Mouse (Mus musculus): ENCODE measurements around the gene Shroom3. TPM values are rescaled to one million over a fixed set of nuclear protein-coding genes. Genes with fewer than 3 reads are reported as not detected.

Shroom3 gene
- polyA plus RNA-seq, 1 experiment from 2014 or later, result 1.5 TPM

DNA sequence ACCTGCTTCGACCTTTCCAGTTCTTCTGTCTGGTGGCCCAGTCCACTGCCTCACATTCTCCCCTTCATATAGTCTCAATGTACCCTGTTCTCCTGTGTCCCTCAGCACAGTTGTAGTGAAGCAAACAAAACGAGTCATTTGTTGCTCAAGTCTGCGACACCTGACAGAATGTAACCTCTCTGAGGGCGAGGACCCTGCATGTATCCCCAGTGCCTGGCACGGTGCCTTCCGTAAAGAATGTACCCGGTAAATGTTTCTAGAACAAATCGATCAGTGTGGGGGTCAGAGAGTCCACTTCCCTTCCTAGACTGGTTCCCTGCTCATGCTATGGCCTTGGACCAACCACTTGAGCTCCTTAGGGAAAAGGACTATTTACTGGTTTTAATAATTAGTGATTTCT, 38.4 kb downstream of the Shroom3 start:
- no peaks in the 10 kb centered on the region for H3K36me3 ChIP-seq (ENCODE audit: control insufficient read depth, insufficient read depth, low read length)
- no peak overlapping the region for H3K27ac ChIP-seq (replicated peaks; ENCODE audit: low read depth, low read length)
- H3K4me3 ChIP-seq (replicated peaks; ENCODE audit: low read depth, low read length), result no peak overlapping the region
- H3K9ac ChIP-seq (replicated peaks; ENCODE audit: low read length), result no peak overlapping the region
- no peaks in the 10 kb centered on the region for H3K4me1 ChIP-seq (ENCODE audit: control insufficient read depth, insufficient read depth, low read length)
- no peaks in the 10 kb centered on the region for H3K9me3 ChIP-seq (ENCODE audit: control insufficient read depth, low read length)
- H3K27me3 ChIP-seq (ENCODE audit: control insufficient read depth, insufficient read depth, low read length), result no peaks in the 10 kb centered on the region
- WGBS, result 94% methylated on average over 8 of the region's 8 CpGs
- DNase-seq (no peak), ATAC-seq (ENCODE audit: low FRiP score, low TSS enrichment) (no peak)
- H3K4me2 ChIP-seq (ENCODE audit: low read length), result no peak overlapping the region

DNA sequence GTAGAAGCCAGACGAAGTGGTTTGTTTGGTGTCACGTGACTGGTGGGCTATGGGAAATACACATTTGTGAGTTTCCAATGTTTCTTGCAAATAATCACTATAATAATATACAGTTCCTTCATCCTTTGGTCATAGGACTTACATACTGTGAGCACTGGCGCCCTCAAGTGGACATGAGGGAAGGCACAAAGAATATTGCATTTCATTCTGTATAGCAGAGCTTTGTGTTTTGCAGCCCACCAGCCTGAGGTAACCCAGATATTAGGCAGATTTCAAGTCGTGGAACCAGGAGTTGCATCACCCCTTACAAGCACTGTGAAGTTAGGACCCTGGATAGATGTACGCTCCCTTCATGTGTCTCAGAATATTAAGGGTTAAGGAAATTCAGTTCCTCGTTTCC, 42.7 kb downstream of the Shroom3 start:
- H3K9ac ChIP-seq (replicated peaks; ENCODE audit: low read length), result no peak overlapping the region
- H3K9me3 ChIP-seq (ENCODE audit: control insufficient read depth, low read length), result no peaks in the 10 kb centered on the region
- 32% methylated on average over 6 of the region's 6 CpGs for WGBS
- H3K4me2 ChIP-seq (ENCODE audit: low read length), result no peak overlapping the region
- no peak overlapping the region for H3K27ac ChIP-seq (replicated peaks; ENCODE audit: low read depth, low read length)
- no peaks in the 10 kb centered on the region for H3K27me3 ChIP-seq (ENCODE audit: control insufficient read depth, insufficient read depth, low read length)
- ATAC-seq (ENCODE audit: low FRiP score, low TSS enrichment) (peak; percentile 61; the same call in 1 of the 2 replicates), DNase-seq (peak; percentile 95)
- H3K4me3 ChIP-seq (replicated peaks; ENCODE audit: low read depth, low read length), result no peak overlapping the region
- no peaks in the 10 kb centered on the region for H3K4me1 ChIP-seq (ENCODE audit: control insufficient read depth, insufficient read depth, low read length)
- H3K36me3 ChIP-seq (ENCODE audit: control insufficient read depth, insufficient read depth, low read length), result no peaks in the 10 kb centered on the region

DNA sequence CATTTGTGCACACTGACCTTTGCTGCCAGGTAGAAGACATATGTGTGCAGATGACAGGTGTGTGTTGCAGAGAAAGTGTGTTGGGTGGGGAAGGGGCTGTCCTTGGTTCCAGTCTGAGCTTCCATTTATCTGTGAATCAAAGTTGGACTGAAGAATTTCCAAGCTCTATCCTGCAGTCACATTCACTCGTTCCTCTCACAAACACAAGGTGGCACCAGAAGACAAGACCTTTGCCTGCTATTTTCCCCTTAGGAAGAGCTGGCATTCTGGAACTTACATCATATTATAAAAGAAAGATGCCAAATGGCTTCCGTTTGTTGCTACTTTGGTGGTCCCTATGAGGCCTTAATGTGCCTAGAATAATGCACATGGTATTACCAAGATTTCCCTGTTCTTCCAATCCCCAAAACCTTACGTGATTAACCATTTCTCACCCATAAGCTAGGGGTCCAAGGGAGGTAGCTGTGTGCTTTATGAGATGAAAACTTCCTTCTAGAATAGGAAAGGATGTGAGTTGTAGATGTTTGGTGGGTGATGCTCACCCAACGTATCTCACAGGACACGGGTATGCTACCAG, 45.1 kb downstream of the Shroom3 start:
- no peak overlapping the region for H3K4me3 ChIP-seq (replicated peaks; ENCODE audit: low read depth, low read length)
- peak; percentile 89 for DNase-seq
- no peak overlapping the region for H3K27ac ChIP-seq (replicated peaks; ENCODE audit: low read depth, low read length)
- no peaks in the 10 kb centered on the region for H3K27me3 ChIP-seq (ENCODE audit: control insufficient read depth, insufficient read depth, low read length)
- no peak overlapping the region for H3K9ac ChIP-seq (replicated peaks; ENCODE audit: low read length)
- H3K4me1 ChIP-seq (ENCODE audit: control insufficient read depth, insufficient read depth, low read length), result no peaks in the 10 kb centered on the region
- peak; percentile 43; the same call in 1 of the 2 replicates for ATAC-seq (ENCODE audit: low FRiP score, low TSS enrichment)
- no peaks in the 10 kb centered on the region for H3K36me3 ChIP-seq (ENCODE audit: control insufficient read depth, insufficient read depth, low read length)
- 49% methylated on average over 5 of the region's 5 CpGs for WGBS
- H3K9me3 ChIP-seq (ENCODE audit: control insufficient read depth, low read length), result no peaks in the 10 kb centered on the region
- H3K4me2 ChIP-seq (ENCODE audit: low read length), result no peak overlapping the region

DNA sequence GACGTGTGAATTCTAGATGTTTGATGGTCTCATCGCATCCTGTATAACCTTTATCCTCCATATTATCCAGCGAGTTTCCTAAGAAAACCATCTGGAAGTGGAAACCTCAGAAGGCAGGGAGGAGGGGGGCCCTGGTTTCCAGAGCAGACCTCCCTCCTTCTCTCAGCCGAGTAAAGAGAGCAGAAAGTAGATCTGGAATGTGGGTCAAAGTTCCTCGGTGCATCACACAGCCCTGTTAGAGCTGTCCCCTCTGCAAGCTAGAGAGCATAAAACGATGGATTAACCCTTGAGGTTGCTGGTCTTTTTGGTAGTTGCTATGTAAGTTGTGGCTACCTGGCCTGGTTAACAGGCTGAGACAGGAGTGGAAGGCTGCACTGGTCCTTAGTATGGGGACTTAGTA, 46.0 kb downstream of the Shroom3 start:
- Histone ChIP-seq H3K4me2 (ENCODE audit: low read length) (no peak overlapping the region), H3K27me3 (ENCODE audit: control insufficient read depth, insufficient read depth, low read length) (no peaks in the 10 kb centered on the region), H3K4me1 (ENCODE audit: control insufficient read depth, insufficient read depth, low read length) (no peaks in the 10 kb centered on the region), H3K9me3 (ENCODE audit: control insufficient read depth, low read length) (no peaks in the 10 kb centered on the region), H3K36me3 (ENCODE audit: control insufficient read depth, insufficient read depth, low read length) (no peaks in the 10 kb centered on the region), H3K9ac (replicated peaks; ENCODE audit: low read length) (no peak overlapping the region), H3K27ac (replicated peaks; ENCODE audit: low read depth, low read length) (no peak overlapping the region), H3K4me3 (replicated peaks; ENCODE audit: low read depth, low read length) (no peak overlapping the region)
- ATAC-seq (ENCODE audit: low FRiP score, low TSS enrichment) (no peak), DNase-seq (no peak)
- 69% methylated on average over 6 of the region's 6 CpGs for WGBS

DNA sequence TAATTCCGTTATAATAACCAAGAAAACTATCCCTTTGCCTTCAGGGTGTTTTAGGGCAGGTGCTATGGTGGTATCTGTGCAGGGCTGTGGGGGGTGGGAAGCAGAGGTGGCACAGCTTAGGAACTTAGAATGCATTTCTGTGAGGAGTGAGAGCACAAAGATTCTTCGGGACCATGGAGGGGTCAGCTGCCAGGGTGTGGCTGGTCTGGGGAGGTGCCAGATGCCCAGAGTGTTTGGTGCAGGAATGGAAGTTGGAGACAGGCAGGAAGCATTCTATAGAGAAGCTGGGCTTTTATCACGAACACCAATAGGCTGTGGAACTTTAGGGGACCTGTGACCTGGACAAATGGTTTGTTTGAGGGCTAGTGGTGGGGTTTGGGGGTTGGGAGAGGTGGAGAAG, 58.6 kb downstream of the Shroom3 start:
- ATAC-seq (ENCODE audit: low FRiP score, low TSS enrichment), result no peak
- H3K27me3 ChIP-seq (ENCODE audit: control insufficient read depth, insufficient read depth, low read length), result no peaks in the 10 kb centered on the region
- H3K4me1 ChIP-seq (ENCODE audit: control insufficient read depth, insufficient read depth, low read length), result no peaks in the 10 kb centered on the region
- no peak overlapping the region for H3K9ac ChIP-seq (replicated peaks; ENCODE audit: low read length)
- no peak overlapping the region for H3K27ac ChIP-seq (replicated peaks; ENCODE audit: low read depth, low read length)
- H3K4me2 ChIP-seq (ENCODE audit: low read length), result no peak overlapping the region
- no peaks in the 10 kb centered on the region for H3K36me3 ChIP-seq (ENCODE audit: control insufficient read depth, insufficient read depth, low read length)
- no peak overlapping the region for H3K4me3 ChIP-seq (replicated peaks; ENCODE audit: low read depth, low read length)
- WGBS, result 85% methylated on average over 3 of the region's 3 CpGs
- DNase-seq, result no peak
- H3K9me3 ChIP-seq (ENCODE audit: control insufficient read depth, low read length), result no peaks in the 10 kb centered on the region

DNA sequence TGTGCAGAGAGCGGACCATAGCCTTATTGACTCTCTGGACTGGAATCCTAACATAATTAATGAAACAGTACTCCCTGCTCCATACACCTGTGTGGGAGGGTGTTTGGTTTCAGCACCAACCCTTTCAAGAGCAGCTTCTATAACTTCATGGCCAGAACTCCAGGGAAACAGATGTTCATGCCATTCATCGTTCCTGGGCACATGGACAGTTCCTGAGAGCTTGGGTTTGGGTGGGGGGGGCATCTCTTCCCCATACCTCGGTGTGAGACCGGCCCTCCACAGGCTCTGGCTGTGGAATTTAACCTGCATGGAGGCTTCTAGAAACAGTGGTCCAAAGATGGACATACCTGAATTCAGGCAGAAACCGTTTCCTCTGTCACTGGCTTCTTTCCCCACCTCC, 59.5 kb downstream of the Shroom3 start:
- no peak for DNase-seq

DNA sequence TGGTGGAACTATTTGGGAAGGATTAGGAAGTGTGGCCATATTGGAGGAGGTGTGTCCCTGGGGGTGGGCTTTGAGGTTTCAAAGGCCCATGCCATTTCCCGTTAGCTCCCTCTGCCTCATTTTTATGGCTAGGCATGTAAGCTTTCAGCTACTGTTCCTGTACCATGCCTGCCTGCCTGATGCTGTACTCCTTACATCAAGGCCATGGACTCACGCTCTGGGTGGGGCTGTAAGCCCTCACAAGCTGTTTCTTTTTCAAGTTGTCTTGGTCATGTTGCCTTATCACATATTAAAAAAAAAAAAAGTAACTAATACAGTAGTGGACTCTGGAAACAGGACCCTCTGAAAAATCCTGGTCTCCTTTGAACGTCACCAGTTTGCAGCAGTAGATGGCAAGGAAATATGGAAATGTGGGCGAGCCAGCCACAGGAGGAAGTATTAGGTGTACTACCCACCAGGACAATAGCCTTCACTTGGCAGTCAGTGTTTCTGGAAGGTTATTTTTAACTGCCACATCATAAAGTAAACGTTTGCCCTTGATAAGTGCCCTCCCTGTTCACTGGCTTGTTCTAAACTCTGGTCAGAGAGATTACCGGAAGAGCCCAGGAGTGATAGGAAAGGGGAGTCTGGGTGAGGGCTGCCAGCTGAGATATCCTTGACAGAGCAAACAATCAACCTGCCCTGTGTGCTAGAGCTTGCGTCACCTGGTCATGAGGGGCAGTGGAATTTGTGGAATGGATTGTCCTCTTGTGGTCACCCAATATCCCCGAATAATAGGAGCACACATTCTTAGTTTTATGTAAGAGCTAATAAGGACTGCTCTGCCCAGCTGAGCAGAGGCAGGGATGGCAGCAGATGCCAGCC, 62.4 kb downstream of the Shroom3 start:
- ATAC-seq (ENCODE audit: low FRiP score, low TSS enrichment) (no peak), DNase-seq (no peak)
- Histone ChIP-seq H3K9ac (replicated peaks; ENCODE audit: low read length) (no peak overlapping the region), H3K4me3 (replicated peaks; ENCODE audit: low read depth, low read length) (no peak overlapping the region), H3K27ac (replicated peaks; ENCODE audit: low read depth, low read length) (no peak overlapping the region), H3K4me1 (ENCODE audit: control insufficient read depth, insufficient read depth, low read length) (no peaks in the 10 kb centered on the region), H3K27me3 (ENCODE audit: control insufficient read depth, insufficient read depth, low read length) (no peaks in the 10 kb centered on the region), H3K9me3 (ENCODE audit: control insufficient read depth, low read length) (no peaks in the 10 kb centered on the region), H3K4me2 (ENCODE audit: low read length) (no peak overlapping the region), H3K36me3 (ENCODE audit: control insufficient read depth, insufficient read depth, low read length) (no peaks in the 10 kb centered on the region)
- 85% methylated on average over 8 of the region's 8 CpGs for WGBS

More for the DNA sequence above, 59.5 kb downstream of the Shroom3 start:
- ATAC-seq (ENCODE audit: low FRiP score, low TSS enrichment), result no peak
- H3K9ac ChIP-seq (replicated peaks; ENCODE audit: low read length), result no peak overlapping the region
- H3K4me1 ChIP-seq (ENCODE audit: control insufficient read depth, insufficient read depth, low read length), result no peaks in the 10 kb centered on the region
- no peak overlapping the region for H3K27ac ChIP-seq (replicated peaks; ENCODE audit: low read depth, low read length)
- no peaks in the 10 kb centered on the region for H3K27me3 ChIP-seq (ENCODE audit: control insufficient read depth, insufficient read depth, low read length)
- H3K9me3 ChIP-seq (ENCODE audit: control insufficient read depth, low read length), result no peaks in the 10 kb centered on the region
- no peak overlapping the region for H3K4me2 ChIP-seq (ENCODE audit: low read length)
- H3K36me3 ChIP-seq (ENCODE audit: control insufficient read depth, insufficient read depth, low read length), result no peaks in the 10 kb centered on the region
- WGBS, result 92% methylated on average over 5 of the region's 5 CpGs
- no peak overlapping the region for H3K4me3 ChIP-seq (replicated peaks; ENCODE audit: low read depth, low read length)

DNA sequence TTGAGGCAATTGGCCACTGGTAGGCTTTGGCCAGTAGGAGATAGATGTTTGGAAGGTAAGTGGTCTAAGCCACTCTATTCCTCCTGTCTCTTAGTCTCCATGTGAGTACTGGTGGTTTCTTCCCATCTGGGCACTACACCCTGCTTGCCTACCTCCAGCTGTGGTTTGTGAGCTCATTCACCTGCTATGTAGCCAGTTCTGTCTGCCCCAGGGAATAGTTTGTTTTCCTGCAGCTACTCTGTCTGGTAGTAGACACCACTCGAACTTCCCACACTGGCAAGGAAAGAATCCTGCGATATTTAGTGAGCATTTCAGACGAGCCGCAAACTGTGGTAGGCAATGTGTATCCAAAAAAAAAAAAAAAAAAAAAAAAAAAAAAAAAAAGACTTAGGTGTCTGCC, 68.3 kb downstream of the Shroom3 start:
- no peaks in the 10 kb centered on the region for H3K27me3 ChIP-seq (ENCODE audit: control insufficient read depth, insufficient read depth, low read length)
- no peak overlapping the region for H3K4me2 ChIP-seq (ENCODE audit: low read length)
- H3K27ac ChIP-seq (replicated peaks; ENCODE audit: low read depth, low read length), result no peak overlapping the region
- H3K9ac ChIP-seq (replicated peaks; ENCODE audit: low read length), result no peak overlapping the region
- ATAC-seq (ENCODE audit: low FRiP score, low TSS enrichment) (no peak), DNase-seq (no peak)
- H3K4me3 ChIP-seq (replicated peaks; ENCODE audit: low read depth, low read length), result no peak overlapping the region
- H3K4me1 ChIP-seq (ENCODE audit: control insufficient read depth, insufficient read depth, low read length), result no peaks in the 10 kb centered on the region
- 89% methylated on average over 4 of the region's 4 CpGs for WGBS
- H3K36me3 ChIP-seq (ENCODE audit: control insufficient read depth, insufficient read depth, low read length), result no peaks in the 10 kb centered on the region
- peaks cover 5% of the 10 kb centered on the region; the same call in 1 of the 2 replicates for H3K9me3 ChIP-seq (ENCODE audit: control insufficient read depth, low read length)

Measured in midbrain, embryonic 14.5 days (tissue).